Mouse (Mus musculus): ENCODE measurements around the gene Golga4. TPM values are rescaled to one million over a fixed set of nuclear protein-coding genes. Genes with fewer than 3 reads are reported as not detected.
A peak's percentile ranks its signal among the peaks of the same experiment; 100 is the strongest.

Gene Golga4
- total RNA-seq, 2 experiments from 2014 or later = 385 to 446 TPM

- DNase-seq (ENCODE audit: low spot score) = no peak
These were observed 15.6 kb downstream of the Golga4 start for GRCm38 (mm10) chr9:118521659-118522058.

GRCm38 (mm10) chr9:118523738-118524137 lies 17.7 kb downstream of the Golga4 start:
- DNase-seq (ENCODE audit: low spot score) = no peak

- no peak for DNase-seq (ENCODE audit: low spot score)
These were observed 21.0 kb downstream of the Golga4 start for GRCm38 (mm10) chr9:118527056-118527455.

GRCm38 (mm10) chr9:118529783-118530182 lies 23.7 kb downstream of the Golga4 start:
- no peak for DNase-seq (ENCODE audit: low spot score)

GRCm38 (mm10) chr9:118530679-118531078 lies 24.6 kb downstream of the Golga4 start:
- no peak for DNase-seq (ENCODE audit: low spot score)

DNA sequence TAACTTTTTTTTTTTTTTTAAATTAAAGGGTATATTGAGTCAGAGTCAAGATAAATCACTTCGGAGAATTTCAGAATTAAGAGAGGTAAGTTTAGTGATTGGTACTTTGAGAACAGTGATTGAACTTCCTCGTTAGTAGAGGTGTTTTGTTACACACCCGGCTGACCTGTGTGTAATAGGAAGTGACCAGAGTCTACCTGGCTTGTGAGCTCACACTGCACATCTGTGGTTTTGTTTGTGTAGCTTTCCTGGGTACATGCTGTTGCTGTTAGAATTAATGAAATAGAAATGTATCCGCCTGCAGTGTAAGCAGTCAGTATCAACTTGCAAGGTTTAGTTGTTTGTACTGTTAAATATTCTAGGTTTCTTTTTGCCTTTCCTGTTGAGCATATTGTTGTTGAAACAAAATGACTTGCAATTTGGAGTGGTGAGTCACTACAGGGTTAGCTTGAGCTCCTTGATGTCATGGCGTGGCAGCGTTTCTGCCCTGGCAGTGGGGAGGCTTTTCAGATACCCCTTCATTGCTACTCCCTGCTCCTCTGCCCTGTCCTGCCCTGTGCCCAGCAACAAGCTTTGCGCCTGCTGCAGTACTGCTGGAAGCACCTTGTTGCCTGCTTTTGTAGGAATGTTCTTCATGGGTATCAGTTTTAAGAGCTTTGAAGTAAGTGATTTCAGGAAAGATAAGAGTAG lies 26.6 kb downstream of the Golga4 start:
- DNase-seq (ENCODE audit: low spot score) = no peak

DNA sequence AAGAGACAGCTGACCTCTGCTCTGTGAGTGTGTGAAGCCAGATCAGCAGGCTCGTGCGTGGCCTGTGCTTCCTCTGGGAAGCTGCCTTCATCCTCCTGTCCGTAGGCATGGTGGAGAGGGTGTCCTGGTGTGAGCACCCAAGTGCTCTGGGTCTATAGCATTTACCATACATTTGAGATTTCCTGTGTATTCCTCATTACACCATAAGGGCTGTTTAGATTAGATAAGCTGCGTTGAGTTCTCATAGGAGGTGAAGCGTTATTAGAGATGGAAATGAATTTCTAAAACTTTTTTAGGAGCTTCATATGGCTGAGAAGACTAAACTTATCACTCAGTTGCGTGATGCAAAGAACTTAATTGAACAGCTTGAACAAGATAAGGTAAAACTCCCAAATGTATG lies 30.9 kb downstream of the Golga4 start:
- no peak for DNase-seq (ENCODE audit: low spot score)

DNA sequence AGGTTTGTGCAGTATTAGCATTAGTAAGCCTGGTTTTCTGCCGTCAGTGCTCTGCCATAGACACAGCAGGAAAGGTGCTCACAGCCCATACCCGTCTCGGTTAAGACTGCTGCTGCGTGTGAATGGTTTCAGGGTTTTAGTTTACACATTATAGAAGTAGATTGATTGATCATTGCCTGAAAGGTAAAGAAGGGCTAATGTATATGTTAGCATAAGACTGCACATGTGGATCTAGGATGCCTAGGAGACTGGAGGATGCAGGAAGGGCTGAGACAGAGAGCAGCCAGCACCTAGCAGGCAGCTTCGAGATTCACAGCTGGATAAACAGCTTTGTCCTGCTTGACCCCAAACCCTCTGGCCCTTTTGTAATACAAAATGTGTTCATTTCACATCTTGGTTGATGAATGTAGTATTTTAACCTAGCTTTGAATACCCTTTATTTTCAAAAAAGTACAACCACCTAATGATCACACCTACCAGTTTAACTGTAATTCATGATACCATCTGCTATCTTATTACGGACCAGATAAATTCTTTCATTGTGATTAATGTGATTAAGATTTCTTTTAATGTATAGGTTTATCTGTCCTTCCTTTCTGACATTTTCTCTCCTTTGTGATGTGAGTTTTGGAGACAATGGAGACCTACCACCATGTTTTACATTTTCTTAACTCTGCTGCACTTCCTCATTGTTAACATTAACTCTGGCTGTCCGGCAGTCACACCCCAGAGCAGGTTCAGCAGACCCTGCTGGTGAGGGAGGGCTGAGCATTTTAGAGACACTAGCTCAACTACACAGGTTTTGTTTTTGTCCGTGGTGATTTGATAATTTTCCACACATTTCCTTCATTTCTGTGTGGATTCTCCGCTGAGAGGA lies 31.6 kb downstream of the Golga4 start:
- no peak for DNase-seq (ENCODE audit: low spot score)

DNA sequence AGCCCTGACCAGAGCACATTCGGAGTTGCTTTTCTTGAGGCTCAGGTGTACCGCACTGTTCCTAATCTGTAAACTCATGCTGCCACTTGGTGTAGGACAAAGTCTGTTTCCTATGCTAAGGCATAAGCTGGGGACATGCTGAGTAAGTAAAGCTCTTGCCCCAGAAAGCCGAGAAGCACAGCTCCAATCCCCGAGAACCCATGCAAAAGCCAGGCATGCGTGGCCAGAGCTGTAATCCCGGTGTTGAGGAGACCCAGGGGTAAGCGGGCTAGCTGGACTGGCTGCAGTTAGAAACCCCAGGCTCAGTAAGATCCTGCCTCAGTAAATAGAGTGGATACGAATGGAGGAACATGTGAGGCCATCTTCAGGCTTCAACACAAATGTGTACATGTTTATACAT lies 35.8 kb downstream of the Golga4 start:
- no peak for DNase-seq (ENCODE audit: low spot score)

DNA sequence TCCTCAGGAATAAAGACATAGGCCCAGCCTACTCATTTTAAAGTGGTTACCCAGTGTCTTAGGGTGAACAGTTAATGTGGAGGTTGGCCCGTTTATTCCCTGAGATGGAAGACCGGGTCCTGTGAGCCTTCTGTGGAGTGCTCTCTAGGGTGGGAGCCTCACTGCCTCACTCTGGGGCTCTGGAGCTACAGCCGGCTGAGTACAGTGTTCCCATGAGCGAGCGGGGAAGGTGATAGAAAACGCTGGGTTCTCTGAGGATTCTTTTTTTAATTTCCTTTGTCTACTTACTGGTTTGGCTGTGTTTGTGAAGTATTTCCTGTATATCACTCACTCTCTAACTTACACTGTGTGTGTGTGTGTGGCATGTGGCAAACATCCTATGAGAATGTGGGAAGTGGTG lies 39.1 kb downstream of the Golga4 start:
- no peak for DNase-seq (ENCODE audit: low spot score)

DNA sequence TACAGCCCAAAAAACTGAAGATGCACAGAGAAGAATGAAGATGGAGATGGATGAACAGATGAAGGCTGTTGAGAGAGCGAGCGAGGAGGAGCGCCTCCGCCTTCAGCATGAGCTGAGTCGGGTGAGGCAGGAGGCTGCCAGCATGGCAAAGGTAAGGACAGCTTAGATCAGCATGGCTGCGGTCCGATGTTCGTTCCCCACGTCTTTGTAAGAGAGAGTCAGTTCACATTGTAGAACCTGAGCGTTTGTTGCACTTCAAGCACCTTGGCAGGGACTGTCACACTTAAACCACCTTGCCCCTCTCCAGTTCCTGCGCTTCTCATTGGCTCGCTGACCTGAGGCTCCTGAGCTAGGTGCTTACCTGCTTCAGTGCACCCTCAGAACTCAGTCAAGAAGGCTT lies 42.6 kb downstream of the Golga4 start:
- DNase-seq (ENCODE audit: low spot score) = no peak

DNA sequence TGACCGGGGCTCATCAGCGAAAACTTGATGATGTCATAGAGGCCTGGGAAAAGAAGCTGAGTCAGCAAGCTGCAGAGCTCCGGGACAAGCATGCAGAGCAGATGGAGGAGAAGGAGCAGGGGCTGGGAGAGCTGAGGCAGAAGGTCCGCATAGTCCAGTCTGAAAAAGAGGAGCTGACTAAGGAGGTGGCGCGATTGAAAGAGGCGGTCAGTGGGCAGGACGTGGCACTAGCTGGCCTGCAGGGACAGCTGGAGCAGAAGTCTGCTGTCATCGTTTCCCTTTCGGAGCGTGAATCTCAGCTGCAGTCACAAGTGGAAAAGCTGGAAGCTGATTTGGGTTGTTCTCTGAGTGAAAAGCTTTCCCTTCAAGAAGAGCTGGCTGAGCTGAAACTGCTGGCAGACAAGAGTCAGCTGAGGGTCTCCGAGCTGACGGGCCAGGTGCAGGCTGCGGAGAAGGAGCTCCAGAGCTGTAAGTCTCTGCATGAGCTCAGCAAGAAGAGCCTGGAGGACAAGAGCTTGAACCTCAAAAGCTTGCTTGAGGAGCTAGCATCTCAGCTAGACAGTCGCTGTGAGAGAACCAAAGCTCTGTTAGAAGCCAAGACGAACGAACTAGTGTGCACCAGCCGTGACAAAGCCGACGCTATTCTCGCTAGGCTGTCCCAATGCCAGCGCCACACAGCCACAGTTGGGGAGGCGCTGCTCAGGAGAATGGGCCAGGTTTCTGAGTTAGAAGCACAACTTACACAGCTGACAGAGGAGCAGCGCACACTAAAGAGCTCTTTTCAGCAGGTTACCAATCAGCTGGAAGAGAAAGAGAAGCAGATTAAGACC lies 51.1 kb downstream of the Golga4 start:
- DNase-seq (ENCODE audit: low spot score) = peak; percentile 19

DNA sequence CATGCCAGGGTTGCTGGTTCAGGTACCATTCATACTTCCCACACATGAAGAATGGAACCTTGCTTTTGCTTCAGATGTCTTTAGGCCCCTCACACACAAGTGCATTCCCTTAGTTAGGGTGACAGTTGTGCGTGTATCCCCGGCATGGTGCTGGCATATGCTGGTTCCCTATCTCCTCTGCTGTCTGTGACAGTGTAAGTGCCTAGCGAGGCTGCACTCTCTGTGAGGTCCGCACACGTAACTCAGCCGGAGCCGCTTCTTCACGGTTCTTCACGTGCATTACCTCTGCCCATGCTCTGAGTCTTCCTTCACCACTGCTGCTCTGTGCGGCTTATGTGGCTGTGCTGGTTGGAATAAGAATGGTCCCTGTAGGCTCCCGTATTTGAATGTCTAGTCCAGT lies 57.3 kb downstream of the Golga4 start:
- DNase-seq (ENCODE audit: low spot score) = no peak

GRCm38 (mm10) chr9:118563866-118564265 lies 57.8 kb downstream of the Golga4 start:
- no peak for DNase-seq (ENCODE audit: low spot score)

GRCm38 (mm10) chr9:118564696-118565095 lies 58.6 kb downstream of the Golga4 start:
- no peak for DNase-seq (ENCODE audit: low spot score)

- no peak for DNase-seq (ENCODE audit: low spot score)
These were observed 63.3 kb downstream of the Golga4 start for GRCm38 (mm10) chr9:118569328-118569727.

GRCm38 (mm10) chr9:118570865-118571264 lies 64.8 kb downstream of the Golga4 start:
- DNase-seq (ENCODE audit: low spot score) = no peak

DNA sequence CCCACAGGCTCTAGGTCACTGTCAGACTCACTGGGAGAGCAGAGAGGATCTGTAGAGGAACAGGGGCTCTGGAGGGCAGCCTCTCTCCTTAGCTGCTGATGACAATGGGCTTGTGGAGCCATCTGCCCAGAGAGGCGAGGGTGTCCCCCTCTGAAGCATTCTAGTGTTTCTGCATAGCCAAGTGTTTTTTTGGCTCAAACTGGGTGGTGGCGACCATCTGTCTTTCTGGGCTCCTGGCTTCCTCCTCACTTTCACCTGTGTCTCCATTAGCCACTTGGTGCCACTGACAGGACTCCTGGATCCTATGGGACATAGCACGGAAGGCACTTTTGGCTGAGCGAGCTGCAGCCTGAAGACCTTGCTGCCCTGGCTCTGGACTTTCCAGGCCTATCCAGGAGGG lies 65.6 kb downstream of the Golga4 start:
- DNase-seq (ENCODE audit: low spot score) = no peak

DNA sequence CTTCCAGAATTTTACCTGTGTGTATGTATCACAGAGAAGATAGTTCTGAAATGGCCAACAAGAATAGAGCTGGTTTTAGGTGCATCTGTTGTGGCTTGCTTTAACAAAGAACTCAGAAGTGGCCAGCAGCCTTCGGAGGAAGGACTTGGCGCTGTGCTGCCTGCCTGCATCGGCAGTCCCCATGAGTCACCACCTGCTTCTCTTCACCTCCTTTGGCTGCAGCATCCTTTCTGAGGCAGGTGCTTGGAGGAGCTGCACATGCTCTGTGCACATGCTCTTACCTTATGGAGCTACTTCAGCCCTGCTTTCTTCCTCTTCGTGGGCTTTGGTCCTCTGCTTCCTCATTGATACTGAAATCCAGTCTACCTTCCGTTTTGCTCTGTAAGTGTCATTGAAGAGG lies 68.8 kb downstream of the Golga4 start:
- DNase-seq (ENCODE audit: low spot score) = no peak

DNA sequence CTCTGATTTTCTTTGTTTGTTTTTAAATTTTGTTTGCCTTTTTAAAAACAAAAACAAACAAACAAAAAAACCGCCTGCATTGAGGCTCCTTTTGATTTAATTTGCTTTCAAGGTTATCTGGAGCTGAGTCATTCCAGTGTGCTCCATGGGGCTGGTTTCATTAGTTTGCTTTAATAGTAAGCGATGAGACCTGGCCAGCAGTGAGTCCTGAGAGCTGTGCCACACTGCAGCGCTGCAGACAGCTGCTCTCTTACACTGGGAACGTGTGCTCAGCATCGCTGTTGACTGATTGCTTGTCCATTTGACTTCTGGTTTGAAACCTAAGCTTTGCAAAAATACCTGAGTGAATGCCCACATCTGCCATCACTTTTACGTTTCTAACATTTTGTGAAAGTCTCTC lies 74.3 kb downstream of the Golga4 start:
- DNase-seq (ENCODE audit: low spot score) = no peak

GRCm38 (mm10) chr9:118582757-118583156 lies 76.7 kb downstream of the Golga4 start:
- no peak for DNase-seq (ENCODE audit: low spot score)

- no peak for DNase-seq (ENCODE audit: low spot score)
These were observed 78.8 kb downstream of the Golga4 start for GRCm38 (mm10) chr9:118584838-118585237.
